Mouse (Mus musculus) heart, adult 2 months (tissue): ENCODE measurements around the gene Arhgef19. TPM values are rescaled to one million over a fixed set of nuclear protein-coding genes. Genes with fewer than 3 reads are reported as not detected.
A peak's percentile ranks its signal among the peaks of the same experiment; 100 is the strongest.

Experiments
- DNase-seq, 2 experiments: peaks; one replicate each; pipeline ENCODE4 v3.0.0; 2021
- H3K27ac ChIP-seq: fragments of 200-600 bp; 2 replicates; pipeline ENCODE4 v1.8.1; 2022
- H3K27me3 ChIP-seq: fragments of 200-500 bp; 2 replicates; pipeline ENCODE4 v1.6.1; 2012; ENCODE audit warnings: mild to moderate bottlenecking, low read length, inconsistent platforms, mixed read lengths; ENCODE audit not compliant: control insufficient read depth, insufficient read depth
- H3K36me3 ChIP-seq: fragments of 200-500 bp; 2 replicates; pipeline ENCODE4 v1.6.1; 2012; ENCODE audit warnings: low read length, inconsistent platforms; ENCODE audit not compliant: control insufficient read depth, insufficient read depth
- H3K4me1 ChIP-seq: fragments of 200-500 bp; 2 replicates; pipeline ENCODE4 v1.6.1; 2011; ENCODE audit warnings: low read length; ENCODE audit not compliant: control insufficient read depth, insufficient read depth
- H3K4me3 ChIP-seq: fragments of 200-600 bp; 2 replicates; pipeline ENCODE4 v1.8.1; 2022
- H3K79me2 ChIP-seq: fragments of 200-500 bp; replicated peaks from 2 replicates; pipeline ENCODE4 v1.6.1; 2012; ENCODE audit warnings: mild to moderate bottlenecking, inconsistent platforms, low read length, moderate library complexity, mixed read lengths; ENCODE audit not compliant: control insufficient read depth, insufficient read depth
- H3K9ac ChIP-seq: fragments of 200-500 bp; 2 replicates; pipeline ENCODE4 v1.6.1; 2012; ENCODE audit warnings: low read depth, mild to moderate bottlenecking, control low read depth, inconsistent platforms, low read length, mixed read lengths
- CTCF ChIP-seq: fragments of 200-600 bp; IDR thresholded peaks from 2 replicates; pipeline ENCODE4 v1.8.1; 2022; ENCODE audit warnings: antibody characterized with exemption, mild to moderate bottlenecking, moderate library complexity
- EP300 ChIP-seq: fragments of 200-500 bp; IDR thresholded peaks from 2 replicates; pipeline ENCODE4 v1.6.1; 2011; ENCODE audit warnings: low read depth, low read length, control low read depth; ENCODE audit not compliant: insufficient read depth
- POLR2A ChIP-seq: fragments of 200-500 bp; IDR thresholded peaks from 2 replicates; pipeline ENCODE4 v1.6.1; 2011; ENCODE audit warnings: mild to moderate bottlenecking, low read depth, low read length, control low read depth; ENCODE audit not compliant: insufficient read depth
- WGBS: fragments of 180-500 bp; shearing (Covaris S2); methylation state at CpG from one replicate; pipeline ENCODE4 v1.1.7; 2018; 5-methylcytosine and 5-hydroxymethylcytosine counted together
- intact Hi-C: fragments of 180-260 bp; cut with DNase I; formaldehyde crosslinking; loops from one replicate; pipeline ENCODE4 v1.15.1; 2025
- polyA plus RNA-seq: library from polyadenylated mRNA; depleted of rRNA; stranded (reverse); fragments of >200 nt; gene quantifications from 2 replicates; pipeline ENCODE4 v1.2.3, GENCODE M21; 2012
- total RNA-seq, 2 experiments: library from RNA; stranded (reverse); gene quantifications; 2 replicates each; pipeline ENCODE4 v1.2.3; 2021

Arhgef19 gene
- total and polyA plus RNA-seq, 3 experiments, result 22.4 to 40.1 (median 37.7) TPM

GRCm38 (mm10) chr4:141246089-141246997, 7.0 kb downstream of the Arhgef19 start:
- 29% methylated on average over 24 of the region's 24 CpGs for WGBS
- Histone ChIP-seq H3K36me3 (no peaks in the 10 kb centered on the region), H3K9ac (0 out of 2 replicates have a peak overlapping the region, but pooled peaks have one; percentile 17), H3K4me3 (peak overlapping the region; percentile 18; the same call in 1 of the 2 replicates), H3K79me2 (no peaks in the 10 kb centered on the region), H3K27me3 (no peaks in the 10 kb centered on the region), H3K27ac (peak overlapping the region; percentile 23; the same call in 1 of the 2 replicates), H3K4me1 (peaks cover 2% of the 10 kb centered on the region)
- no peak for TF ChIP-seq EP300
- TF ChIP-seq POLR2A, result no peak
- no peak for TF ChIP-seq CTCF
- no peak for DNase-seq
- intact Hi-C loops, result no loop called here

GRCm38 (mm10) chr4:141246998-141247350, 7.7 kb downstream of the Arhgef19 start:
- intact Hi-C loops, result no loop called here
- Histone ChIP-seq H3K36me3 (no peaks in the 10 kb centered on the region), H3K27me3 (no peaks in the 10 kb centered on the region), H3K9ac (0 out of 2 replicates have a peak overlapping the region, but pooled peaks have one; percentile 17), H3K79me2 (no peaks in the 10 kb centered on the region), H3K27ac (no peak overlapping the region), H3K4me3 (peak overlapping the region; percentile 18; the same call in 1 of the 2 replicates), H3K4me1 (peaks cover 2% of the 10 kb centered on the region)
- WGBS, result 17% methylated on average over 17 of the region's 17 CpGs
- TF ChIP-seq CTCF, result no peak
- no peak for DNase-seq

GRCm38 (mm10) chr4:141247776-141248613, 8.7 kb downstream of the Arhgef19 start:
- Histone ChIP-seq H3K79me2 (no peaks in the 10 kb centered on the region), H3K27me3 (no peaks in the 10 kb centered on the region), H3K36me3 (no peaks in the 10 kb centered on the region), H3K9ac (peak overlapping the region; percentile 53), H3K4me1 (peaks cover under 1% of the 10 kb centered on the region; the same call in 1 of the 2 replicates), H3K27ac (no peak overlapping the region), H3K4me3 (peak overlapping the region; percentile 33; the same call in 1 of the 2 replicates)
- peak; percentile 55 to 66 for DNase-seq
- TF ChIP-seq EP300 (no peak), CTCF (no peak), POLR2A (no peak)
- 9% methylated on average over 49 of the region's 60 CpGs for WGBS
- intact Hi-C loops, result no loop called here

- Histone ChIP-seq H3K4me3 (no peak overlapping the region), H3K27ac (no peak overlapping the region), H3K4me1 (no peaks in the 10 kb centered on the region; the same call in 1 of the 2 replicates), H3K27me3 (no peaks in the 10 kb centered on the region), H3K79me2 (no peaks in the 10 kb centered on the region), H3K36me3 (no peaks in the 10 kb centered on the region), H3K9ac (no peak overlapping the region)
- no peak for DNase-seq
- TF ChIP-seq EP300 (no peak), POLR2A (no peak), CTCF (no peak)
- intact Hi-C loops, result no loop called here
- WGBS, result 32% methylated on average over 11 of the region's 11 CpGs
Observed at GRCm38 (mm10) chr4:141248614-141248978, 9.3 kb downstream of the Arhgef19 start.

GRCm38 (mm10) chr4:141249383-141249782, 10.1 kb downstream of the Arhgef19 start:
- no peak for DNase-seq
- intact Hi-C loops, result no loop called here
- Histone ChIP-seq H3K4me3 (no peak overlapping the region), H3K4me1 (no peaks in the 10 kb centered on the region; the same call in 1 of the 2 replicates), H3K79me2 (no peaks in the 10 kb centered on the region), H3K9ac (no peak overlapping the region), H3K36me3 (no peaks in the 10 kb centered on the region), H3K27ac (no peak overlapping the region), H3K27me3 (no peaks in the 10 kb centered on the region)
- TF ChIP-seq POLR2A, result no peak
- TF ChIP-seq EP300, result no peak
- no peak for TF ChIP-seq CTCF
- 78% methylated on average over 11 of the region's 11 CpGs for WGBS
